Mouse (Mus musculus) liver, embryonic 15.5 days (tissue): ENCODE measurements at regions not wholly inside any gene's neighbourhood (a gene's known extent, or its start where the extent isn't known, plus 50 kb on each side); places are given as distances from the start of the nearest gene placed in this dataset.

Experiments used
- ATAC-seq: fragments of 200-750 bp; cut with Nextera tagmentation; 2 replicates; pipeline ENCODE4 v1.8.0; 2017; ENCODE audit warnings: moderate number of reproducible peaks, mild to moderate bottlenecking, moderate library complexity; ENCODE audit not compliant: insufficient read depth
- H3K27ac ChIP-seq: fragments of 300-500 bp; sonication (generic); replicated peaks from 2 replicates; pipeline ENCODE4 v1.5.1; 2015; ENCODE audit warnings: mild to moderate bottlenecking, inconsistent platforms
- H3K27me3 ChIP-seq: fragments of 300-500 bp; sonication (generic); 2 replicates; pipeline ENCODE4 v1.6.1; 2015; ENCODE audit warnings: mild to moderate bottlenecking, inconsistent platforms
- H3K36me3 ChIP-seq: fragments of 300-500 bp; sonication (generic); replicated peaks from 2 replicates; pipeline ENCODE4 v1.6.1; 2015; ENCODE audit warnings: moderate library complexity, mild to moderate bottlenecking, inconsistent platforms
- H3K4me1 ChIP-seq: fragments of 300-500 bp; sonication (generic); replicated peaks from 2 replicates; pipeline ENCODE4 v1.6.1; 2015; ENCODE audit warnings: inconsistent platforms
- H3K4me2 ChIP-seq: fragments of 300-500 bp; sonication (generic); 2 replicates; pipeline ENCODE4 v1.6.1; 2015; ENCODE audit warnings: moderate library complexity, mild to moderate bottlenecking, inconsistent platforms
- H3K4me3 ChIP-seq: fragments of 300-500 bp; sonication (generic); replicated peaks from 2 replicates; pipeline ENCODE4 v1.5.1; 2015; ENCODE audit warnings: mild to moderate bottlenecking, inconsistent platforms
- H3K9ac ChIP-seq: fragments of 300-500 bp; sonication (generic); 2 replicates; pipeline ENCODE4 v1.6.1; 2015; ENCODE audit warnings: moderate library complexity, mild to moderate bottlenecking, inconsistent platforms
- H3K9me3 ChIP-seq: fragments of 300-500 bp; sonication (generic); replicated peaks from 2 replicates; pipeline ENCODE4 v1.6.1; 2016; ENCODE audit warnings: inconsistent platforms
- WGBS: fragments of 180-500 bp; shearing (Covaris S2); methylation state at CpG from one replicate; pipeline ENCODE4 v1.1.7; 2015; ENCODE audit warnings: mixed read lengths; ENCODE audit not compliant: insufficient replicate concordance; 5-methylcytosine and 5-hydroxymethylcytosine counted together

DNA sequence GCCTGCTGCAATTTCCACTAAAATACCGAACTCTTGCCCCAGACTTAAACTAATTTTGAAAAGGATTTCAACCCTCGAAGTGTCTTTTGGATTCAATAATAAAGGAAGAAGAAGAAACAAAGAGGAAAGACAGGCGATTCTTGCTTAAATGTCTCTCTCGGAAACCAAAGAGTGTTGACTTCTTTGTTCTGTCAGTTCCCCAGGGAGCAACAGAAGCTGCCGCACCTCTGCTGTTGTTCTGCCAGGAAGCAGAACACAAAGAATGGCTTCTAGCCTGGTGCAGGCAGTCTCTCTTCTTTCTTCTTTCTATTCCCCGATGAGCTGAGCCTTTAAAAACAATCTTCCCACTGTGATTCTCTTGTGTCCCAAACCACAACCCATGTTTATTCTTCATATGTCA, 104.9 kb upstream of the Krr1 start:
- Histone ChIP-seq H3K4me1 (no peaks in the 10 kb centered on the region), H3K9ac (no peak overlapping the region), H3K27ac (no peak overlapping the region), H3K27me3 (no peaks in the 10 kb centered on the region), H3K4me2 (no peak overlapping the region), H3K4me3 (no peak overlapping the region), H3K9me3 (no peaks in the 10 kb centered on the region), H3K36me3 (no peaks in the 10 kb centered on the region)
- 33% methylated on average over 6 of the region's 6 CpGs for WGBS
- ATAC-seq, result no peak

DNA sequence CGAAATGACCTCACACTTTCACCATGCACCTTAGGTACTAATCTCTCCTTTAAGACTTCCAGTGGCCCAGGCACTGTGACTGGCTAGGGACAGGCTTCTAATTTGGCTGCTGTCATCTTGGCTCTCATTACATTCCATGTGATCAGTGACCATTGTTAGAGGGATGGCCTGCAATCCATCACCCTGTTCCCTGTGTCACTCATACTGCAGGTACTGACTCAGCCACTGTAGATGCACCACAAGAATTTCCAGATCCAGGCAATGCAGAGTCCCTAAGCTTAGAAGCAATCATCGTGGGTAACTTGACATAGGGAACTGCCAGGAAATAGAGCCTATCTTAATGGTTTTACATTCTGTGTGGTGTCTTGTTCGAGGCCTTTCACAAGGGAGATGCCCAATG, 92.1 kb upstream of the Krr1 start:
- 39% methylated on average over 3 of the region's 3 CpGs for WGBS
- Histone ChIP-seq H3K4me1 (no peaks in the 10 kb centered on the region), H3K36me3 (no peaks in the 10 kb centered on the region), H3K4me3 (no peak overlapping the region), H3K9me3 (no peaks in the 10 kb centered on the region), H3K27me3 (no peaks in the 10 kb centered on the region), H3K27ac (no peak overlapping the region), H3K9ac (no peak overlapping the region), H3K4me2 (no peak overlapping the region)
- no peak for ATAC-seq

DNA sequence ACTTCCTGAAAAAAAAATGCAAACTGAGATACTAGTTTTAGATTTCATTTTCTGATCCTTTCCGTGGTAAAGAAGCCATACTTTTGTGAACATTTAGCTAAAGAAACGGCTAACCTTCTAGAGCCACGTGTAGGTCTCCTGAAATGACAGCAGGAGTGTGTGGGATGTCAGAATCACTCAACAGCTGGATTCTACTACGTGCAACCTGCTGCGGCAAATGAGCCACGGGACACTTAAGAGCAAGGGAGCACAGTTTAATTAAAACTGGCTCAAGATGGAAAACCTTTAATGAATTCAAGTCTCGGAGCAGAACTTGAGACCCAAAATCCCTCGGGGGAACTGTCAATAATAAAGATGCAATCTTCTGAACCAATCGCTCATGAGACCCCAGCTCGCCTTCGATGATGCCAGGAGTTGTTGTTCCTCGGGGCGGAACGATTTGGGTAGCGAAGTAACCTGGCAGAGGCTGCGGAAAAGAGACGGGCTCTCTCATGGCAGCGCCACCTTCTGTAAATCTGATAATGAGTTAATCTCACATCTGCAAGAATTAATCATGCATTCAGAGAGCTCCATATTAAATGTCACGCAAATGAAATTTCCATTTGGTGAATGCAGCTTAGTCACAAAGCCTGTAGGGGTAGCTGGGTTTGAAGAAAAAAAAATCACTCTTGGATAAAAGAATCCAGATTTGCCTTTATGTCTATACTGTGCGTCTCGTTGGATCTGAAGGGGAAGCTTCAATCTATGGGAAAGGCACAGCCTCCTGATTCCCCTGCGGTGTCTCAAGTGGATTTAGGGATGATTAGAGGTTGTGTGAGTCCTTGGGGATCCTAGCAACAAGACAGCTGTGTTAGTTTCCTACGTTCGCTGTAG, 90.9 kb upstream of the Krr1 start:
- ATAC-seq, result no peak
- Histone ChIP-seq H3K9ac (no peak overlapping the region), H3K27ac (no peak overlapping the region), H3K36me3 (no peaks in the 10 kb centered on the region), H3K9me3 (no peaks in the 10 kb centered on the region), H3K4me1 (no peaks in the 10 kb centered on the region), H3K4me2 (no peak overlapping the region), H3K4me3 (no peak overlapping the region), H3K27me3 (no peaks in the 10 kb centered on the region)
- 78% methylated on average over 24 of the region's 24 CpGs for WGBS

DNA sequence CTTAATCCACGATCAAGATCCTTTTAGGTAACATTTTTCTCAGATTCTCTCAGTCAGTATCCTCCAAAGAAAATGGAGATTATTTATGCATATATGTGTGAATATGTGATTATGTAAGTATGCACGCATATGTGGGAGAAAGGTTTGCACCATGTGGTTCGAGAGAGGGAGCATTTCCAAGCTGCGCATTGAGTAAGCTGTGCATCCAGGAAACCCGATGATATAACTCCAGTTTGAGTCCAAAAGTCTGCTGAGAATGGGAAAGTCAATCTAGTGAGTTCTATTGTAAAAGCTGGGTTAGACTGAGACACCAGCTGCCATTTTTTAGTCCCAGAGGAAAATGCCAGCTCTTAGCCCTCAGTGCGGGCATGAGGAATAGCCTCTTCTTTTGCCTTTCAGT, 89.9 kb upstream of the Krr1 start:
- Histone ChIP-seq H3K27me3 (no peaks in the 10 kb centered on the region), H3K36me3 (no peaks in the 10 kb centered on the region), H3K4me2 (no peak overlapping the region), H3K4me1 (no peaks in the 10 kb centered on the region), H3K4me3 (no peak overlapping the region), H3K27ac (no peak overlapping the region), H3K9ac (no peak overlapping the region), H3K9me3 (no peaks in the 10 kb centered on the region)
- no peak for ATAC-seq
- 74% methylated on average over 6 of the region's 6 CpGs for WGBS

DNA sequence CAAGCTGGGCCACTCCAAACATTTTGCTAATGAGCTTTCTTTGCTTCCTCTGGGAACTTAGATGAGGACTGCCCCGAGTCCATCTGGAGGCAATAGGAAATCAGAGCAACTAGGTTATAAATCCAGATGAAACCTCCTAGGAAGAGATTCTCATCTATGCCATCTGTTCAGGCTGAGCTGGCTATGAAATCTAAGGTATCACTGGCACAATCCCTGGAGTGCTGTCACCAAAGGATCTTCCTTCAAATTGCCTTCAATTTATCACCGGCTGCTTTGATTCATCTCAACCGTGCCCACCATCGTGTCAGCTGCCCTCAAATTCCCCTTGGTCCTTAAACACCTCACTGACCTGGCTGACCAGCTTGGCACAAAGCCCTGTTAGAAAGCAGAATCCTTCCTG, 87.8 kb upstream of the Krr1 start:
- H3K27ac ChIP-seq, result no peak overlapping the region
- H3K9ac ChIP-seq, result no peak overlapping the region
- H3K4me3 ChIP-seq, result no peak overlapping the region
- H3K36me3 ChIP-seq, result no peaks in the 10 kb centered on the region
- H3K4me1 ChIP-seq, result no peaks in the 10 kb centered on the region
- no peaks in the 10 kb centered on the region for H3K27me3 ChIP-seq
- WGBS, result 68% methylated on average over 4 of the region's 4 CpGs
- H3K9me3 ChIP-seq, result no peaks in the 10 kb centered on the region
- no peak for ATAC-seq
- no peak overlapping the region for H3K4me2 ChIP-seq

DNA sequence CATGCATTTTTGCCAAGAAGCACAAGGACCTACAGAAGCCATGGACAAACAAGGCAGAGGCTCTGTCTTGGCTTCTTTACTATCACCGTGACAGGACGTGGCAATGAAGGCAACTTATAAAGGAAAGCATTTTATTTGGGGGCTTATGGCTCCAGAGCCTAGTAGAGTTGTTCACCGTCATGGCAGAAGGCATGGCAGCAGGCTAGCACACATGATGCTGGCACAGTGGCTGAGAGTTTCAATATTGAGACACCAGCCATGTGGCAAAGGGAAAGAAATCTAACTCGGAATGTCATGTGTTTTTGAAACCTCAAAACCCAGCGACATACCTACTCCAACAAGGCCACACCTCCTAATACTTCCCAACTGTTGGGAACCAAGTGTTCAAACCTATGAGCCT, 83.4 kb upstream of the Krr1 start:
- H3K36me3 ChIP-seq, result no peaks in the 10 kb centered on the region

DNA sequence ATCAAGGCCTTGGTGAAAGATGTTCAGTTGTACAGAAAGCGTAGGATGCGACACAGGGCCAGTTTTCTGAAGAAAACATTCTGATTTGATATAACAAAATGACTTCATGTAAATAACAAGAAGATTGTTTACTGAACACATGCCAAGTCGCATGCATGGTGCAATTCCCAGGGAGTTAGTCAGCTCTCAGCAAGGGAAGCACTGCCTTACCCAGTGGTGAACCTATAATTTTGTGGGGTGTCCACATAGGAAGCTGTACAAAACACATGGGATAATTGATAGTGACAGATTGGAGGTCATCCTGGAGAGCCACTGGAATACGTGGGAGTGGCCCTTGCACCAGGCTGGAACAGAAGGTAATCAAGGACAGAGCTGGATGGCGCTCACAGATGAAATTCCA, 79.0 kb upstream of the Krr1 start:
- H3K36me3 ChIP-seq, result no peaks in the 10 kb centered on the region
- no peak overlapping the region for H3K4me2 ChIP-seq
- H3K4me3 ChIP-seq, result no peak overlapping the region
- no peaks in the 10 kb centered on the region for H3K27me3 ChIP-seq
- H3K4me1 ChIP-seq, result no peaks in the 10 kb centered on the region
- no peak overlapping the region for H3K27ac ChIP-seq
- 72% methylated on average over 5 of the region's 5 CpGs for WGBS
- ATAC-seq, result no peak
- H3K9ac ChIP-seq, result no peak overlapping the region
- no peaks in the 10 kb centered on the region for H3K9me3 ChIP-seq

More for the DNA sequence above, 83.4 kb upstream of the Krr1 start:
- Histone ChIP-seq H3K4me2 (no peak overlapping the region), H3K4me1 (no peaks in the 10 kb centered on the region), H3K9ac (no peak overlapping the region), H3K9me3 (no peaks in the 10 kb centered on the region), H3K27me3 (no peaks in the 10 kb centered on the region), H3K4me3 (no peak overlapping the region), H3K27ac (no peak overlapping the region)
- ATAC-seq, result no peak
- WGBS, result 78% methylated on average over 5 of the region's 5 CpGs

DNA sequence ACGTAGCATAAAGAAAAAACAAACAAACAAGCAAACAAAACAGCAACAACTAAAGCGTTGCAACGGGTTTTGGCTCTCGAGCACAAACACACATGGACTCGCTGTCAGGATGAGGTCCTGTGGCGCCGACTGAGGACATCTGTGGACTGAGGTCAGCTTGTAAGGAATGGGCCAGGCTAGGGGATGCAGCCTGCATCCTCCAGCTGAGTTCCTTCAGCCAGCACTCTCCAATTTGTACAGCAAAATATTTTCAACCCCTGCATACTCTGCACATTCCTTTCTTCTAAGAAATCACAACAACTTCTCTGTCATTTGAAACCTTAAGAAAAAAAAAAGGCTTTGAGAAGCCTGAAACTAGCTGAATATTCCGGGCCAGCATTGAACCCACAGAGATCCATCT, 78.5 kb upstream of the Krr1 start:
- no peak overlapping the region for H3K27ac ChIP-seq
- no peaks in the 10 kb centered on the region for H3K4me1 ChIP-seq

DNA sequence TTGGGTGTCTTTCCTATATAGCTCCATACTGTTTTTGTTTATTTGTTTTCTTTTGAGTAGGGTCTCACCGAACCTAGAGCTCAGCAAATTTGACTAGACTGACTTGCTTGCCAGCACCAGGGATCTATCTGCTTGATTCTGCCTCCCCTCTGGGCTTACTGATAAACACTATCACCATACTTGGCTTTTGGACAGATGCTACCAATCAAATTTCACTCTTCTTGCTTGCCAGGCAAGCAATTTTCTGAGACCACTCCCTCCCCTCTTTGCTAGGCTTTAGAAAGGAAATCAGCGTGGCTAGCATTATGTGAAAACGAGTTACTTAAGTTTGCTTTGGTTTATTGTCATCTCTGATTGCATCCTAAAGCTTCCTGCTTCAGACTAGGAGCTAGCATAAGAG, 75.1 kb upstream of the Krr1 start:
- no peak for ATAC-seq
- WGBS, result 22% methylated on average over 3 of the region's 3 CpGs

More for the DNA sequence above, 78.5 kb upstream of the Krr1 start:
- Histone ChIP-seq H3K4me2 (no peak overlapping the region), H3K9me3 (no peaks in the 10 kb centered on the region), H3K4me3 (no peak overlapping the region), H3K27me3 (no peaks in the 10 kb centered on the region), H3K9ac (no peak overlapping the region), H3K36me3 (no peaks in the 10 kb centered on the region)
- whole genome bisulfite sequencing, result 72% methylated on average over 8 of the region's 8 CpGs
- no peak for ATAC-seq

DNA sequence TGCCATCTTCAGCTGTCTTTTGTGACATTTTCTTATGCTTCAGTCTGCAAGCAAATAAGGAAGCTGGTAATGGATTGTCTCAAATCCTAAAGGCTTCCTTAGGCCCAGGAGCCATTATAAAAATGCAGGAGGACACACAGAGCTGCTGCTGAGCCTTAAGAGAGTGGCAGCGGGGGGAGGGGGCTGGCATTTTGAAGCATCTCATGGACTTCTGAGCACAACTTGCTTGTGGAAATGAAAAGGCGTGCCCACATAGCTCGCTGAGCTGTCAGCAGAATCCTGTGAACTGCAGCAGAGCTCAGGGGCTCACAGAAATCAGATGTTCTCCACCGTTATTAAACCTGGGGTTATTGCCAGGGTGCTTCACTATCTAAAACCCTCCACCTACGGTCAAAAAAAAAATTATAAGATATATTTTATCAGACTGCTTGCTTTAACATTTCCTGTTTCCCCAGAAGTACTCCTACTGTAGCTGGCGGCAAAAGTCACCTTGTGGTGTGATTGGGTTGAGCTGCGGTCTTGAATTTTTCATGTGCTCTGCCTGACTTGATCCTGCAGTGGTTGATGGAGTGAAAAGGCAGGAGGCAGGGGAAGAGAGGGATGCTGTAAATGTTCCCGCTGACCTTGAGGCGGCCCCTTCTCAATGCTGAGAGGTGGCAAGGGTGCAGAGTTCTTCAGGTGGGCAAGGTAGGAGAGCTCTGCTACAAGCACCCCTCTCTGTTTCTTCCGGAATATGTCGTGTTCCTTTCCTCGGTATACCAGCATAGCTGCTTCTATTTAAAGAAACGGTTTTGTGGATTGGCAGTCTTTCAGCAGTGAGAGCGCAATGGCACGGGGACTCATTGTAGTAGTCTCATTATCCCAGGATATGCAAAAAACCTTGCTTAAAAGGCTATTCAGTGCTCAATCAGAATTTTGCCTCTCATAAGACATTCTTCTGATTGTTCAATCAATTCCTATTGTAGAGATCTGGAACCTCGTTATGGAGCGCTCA, 71.4 kb upstream of the Krr1 start:
- H3K27me3 ChIP-seq, result no peaks in the 10 kb centered on the region
- no peaks in the 10 kb centered on the region for H3K36me3 ChIP-seq
- no peak overlapping the region for H3K4me3 ChIP-seq
- H3K27ac ChIP-seq, result no peak overlapping the region
- no peaks in the 10 kb centered on the region for H3K4me1 ChIP-seq
- H3K9ac ChIP-seq, result no peak overlapping the region
- WGBS, result 60% methylated on average over 17 of the region's 17 CpGs
- no peak overlapping the region for H3K4me2 ChIP-seq
- H3K9me3 ChIP-seq, result no peaks in the 10 kb centered on the region
- ATAC-seq, result no peak

More for the DNA sequence above, 75.1 kb upstream of the Krr1 start:
- no peaks in the 10 kb centered on the region for H3K9me3 ChIP-seq
- H3K4me3 ChIP-seq, result no peak overlapping the region
- no peaks in the 10 kb centered on the region for H3K36me3 ChIP-seq
- H3K9ac ChIP-seq, result no peak overlapping the region
- H3K4me1 ChIP-seq, result no peaks in the 10 kb centered on the region
- H3K27me3 ChIP-seq, result no peaks in the 10 kb centered on the region
- no peak overlapping the region for H3K4me2 ChIP-seq
- no peak overlapping the region for H3K27ac ChIP-seq

DNA sequence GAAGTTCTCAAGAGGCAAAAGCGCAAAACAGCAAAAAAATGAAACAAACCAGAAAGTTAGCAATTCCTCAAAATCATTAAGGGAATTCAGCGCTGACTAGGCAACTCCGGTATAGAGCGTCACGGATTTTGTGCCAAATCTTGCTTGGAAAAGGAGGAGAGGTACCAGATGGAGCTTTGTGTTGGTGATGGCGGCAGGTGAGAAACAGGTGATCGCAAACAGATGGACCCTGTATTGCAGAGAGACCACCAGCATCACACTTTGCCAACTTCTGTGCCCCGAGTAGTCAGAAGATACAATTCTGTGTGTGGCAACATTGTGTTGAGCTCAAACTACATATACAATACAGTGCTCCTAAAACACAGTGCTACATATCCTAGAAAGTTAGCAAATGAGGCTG, 68.5 kb upstream of the Krr1 start:
- no peak overlapping the region for H3K4me3 ChIP-seq
- WGBS, result 77% methylated on average over 8 of the region's 8 CpGs
- no peaks in the 10 kb centered on the region for H3K4me1 ChIP-seq
- H3K9me3 ChIP-seq, result no peaks in the 10 kb centered on the region
- H3K9ac ChIP-seq, result no peak overlapping the region
- H3K27ac ChIP-seq, result no peak overlapping the region
- no peaks in the 10 kb centered on the region for H3K27me3 ChIP-seq
- ATAC-seq, result no peak
- H3K36me3 ChIP-seq, result no peaks in the 10 kb centered on the region
- H3K4me2 ChIP-seq, result no peak overlapping the region
